Mouse (Mus musculus): ENCODE data around the gene Stx18. TPM values are rescaled to one million over a fixed set of nuclear protein-coding genes. Genes with fewer than 3 reads are reported as not detected.

The Stx18 gene
- polyA plus RNA-seq, 1 experiment, result 15.3 TPM

DNA sequence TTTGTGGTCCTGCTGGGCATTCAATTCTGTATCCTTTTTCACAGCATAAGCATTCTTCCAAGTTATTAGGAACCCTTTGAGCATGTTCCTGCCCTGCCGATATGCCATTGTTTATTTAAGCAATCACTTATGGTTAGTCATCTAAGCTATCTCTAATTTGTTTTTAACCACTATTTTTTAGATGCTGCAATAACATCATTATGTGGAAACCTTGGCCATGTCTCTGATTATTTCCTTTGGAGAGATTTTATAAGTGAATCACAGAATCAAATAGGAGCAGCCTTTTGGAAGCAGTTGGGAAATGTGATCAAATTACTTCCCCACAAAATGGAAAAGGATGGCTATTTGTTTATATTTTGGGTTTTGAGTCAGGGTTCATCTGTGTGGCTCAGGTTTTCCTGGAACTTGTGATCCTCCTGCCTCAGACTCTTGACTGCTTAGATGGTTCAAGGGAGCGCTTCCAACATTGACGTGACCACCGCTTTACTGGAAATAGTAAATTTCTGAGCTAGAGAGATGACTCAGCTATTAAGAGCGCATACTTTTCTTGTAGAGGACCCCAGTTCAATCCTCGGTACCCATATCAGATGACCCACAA, 146.2 kb downstream of the Stx18 start:
- Histone ChIP-seq H3K27me3 (ENCODE audit: control insufficient read depth, insufficient read depth, low read length, poor library complexity, severe bottlenecking) (no peaks in the 10 kb centered on the region), H3K9me3 (replicated peaks; ENCODE audit: control insufficient read depth, insufficient read depth, low read length, poor library complexity, severe bottlenecking) (no peaks in the 10 kb centered on the region), H3K4me3 (ENCODE audit: low read depth, low read length) (no peak overlapping the region), H3K9ac (ENCODE audit: low read depth, poor library complexity, severe bottlenecking) (no peak overlapping the region), H3K36me3 (ENCODE audit: control insufficient read depth, insufficient read depth, low read length, poor library complexity, severe bottlenecking) (no peaks in the 10 kb centered on the region), H3K4me1 (ENCODE audit: control insufficient read depth, insufficient read depth, low read length) (no peaks in the 10 kb centered on the region), H3K27ac (ENCODE audit: insufficient read depth, low read length) (no peak overlapping the region)
- TF ChIP-seq CTCF (IDR thresholded peaks at IDR 0.05; ENCODE audit: low read depth, low read length) (no peak), POLR2A (IDR thresholded peaks at IDR 0.05; ENCODE audit: insufficient read depth, low read length) (no peak), EP300 (IDR thresholded peaks at IDR 0.05; ENCODE audit: insufficient read depth, low read depth, low read length) (no peak)

GRCm38 (mm10) chr5:38187006-38187405, 148.5 kb downstream of the Stx18 start:
- H3K9ac ChIP-seq (ENCODE audit: low read depth, poor library complexity, severe bottlenecking), result no peak overlapping the region
- no peaks in the 10 kb centered on the region for H3K27me3 ChIP-seq (ENCODE audit: control insufficient read depth, insufficient read depth, low read length, poor library complexity, severe bottlenecking)
- H3K27ac ChIP-seq (ENCODE audit: insufficient read depth, low read length), result no peak overlapping the region
- no peaks in the 10 kb centered on the region for H3K36me3 ChIP-seq (ENCODE audit: control insufficient read depth, insufficient read depth, low read length, poor library complexity, severe bottlenecking)
- no peak overlapping the region for H3K4me3 ChIP-seq (ENCODE audit: low read depth, low read length)
- H3K4me1 ChIP-seq (ENCODE audit: control insufficient read depth, insufficient read depth, low read length), result no peaks in the 10 kb centered on the region
- no peak for TF ChIP-seq CTCF (IDR thresholded peaks at IDR 0.05; ENCODE audit: low read depth, low read length)
- H3K9me3 ChIP-seq (replicated peaks; ENCODE audit: control insufficient read depth, insufficient read depth, low read length, poor library complexity, severe bottlenecking), result no peaks in the 10 kb centered on the region

Other genes starting within 250 kb of the Stx18 start
- gene Msx1, start 214.2 kb upstream of the Stx18 start, polyA plus RNA-seq (2011; ENCODE audit: insufficient read depth, insufficient read length, low read depth, missing spikeins), result 0.68 and 0.72 TPM in 2 replicates
- gene Nsg1, start 121.2 kb downstream of the Stx18 start, polyA plus RNA-seq (2011; ENCODE audit: insufficient read depth, insufficient read length, low read depth, missing spikeins), result 0.81 and 1.0 TPM in 2 replicates
- gene Zbtb49, start 181.7 kb downstream of the Stx18 start, polyA plus RNA-seq (2011; ENCODE audit: insufficient read depth, insufficient read length, low read depth, missing spikeins), result 5.6 and 7.1 TPM in 2 replicates
- 206 and 208 TPM in 2 replicates for gene Lyar, start 181.7 kb downstream of the Stx18 start, polyA plus RNA-seq (2011; ENCODE audit: insufficient read depth, insufficient read length, low read depth, missing spikeins)
- gene Tmem128, start 221.4 kb downstream of the Stx18 start, polyA plus RNA-seq (2011; ENCODE audit: insufficient read depth, insufficient read length, low read depth, missing spikeins), result 23.4 and 23.9 TPM in 2 replicates
- not detected in 2 replicates for gene Otop1, start 237.2 kb downstream of the Stx18 start, polyA plus RNA-seq (2011; ENCODE audit: insufficient read depth, insufficient read length, low read depth, missing spikeins)

All from ES-Bruce4 (cell line).